Mouse (Mus musculus) forebrain, postnatal 0 days (tissue): ENCODE results near the gene Abca2. TPM values are rescaled to one million over a fixed set of nuclear protein-coding genes. Genes with fewer than 3 reads are reported as not detected.

Experiments used
- ATAC-seq: fragments of 200-750 bp; cut with Nextera tagmentation; 2 replicates; pipeline ENCODE4 v1.8.0; 2017; ENCODE audit warnings: mild to moderate bottlenecking, moderate library complexity
- DNase-seq: peaks from one replicate; pipeline ENCODE4 v3.0.0-alpha.2; 2015
- H3K27ac ChIP-seq: fragments of 300-500 bp; sonication (generic); 2 replicates; pipeline ENCODE4 v1.5.1; 2014; ENCODE audit warnings: low read depth, mild to moderate bottlenecking, antibody characterized with exemption, low read length, moderate library complexity, mixed read lengths
- H3K27me3 ChIP-seq: fragments of 300-500 bp; sonication (generic); 2 replicates; pipeline ENCODE4 v1.6.1; 2014; ENCODE audit warnings: mild to moderate bottlenecking, low read length, mixed read lengths; ENCODE audit not compliant: insufficient read depth
- H3K36me3 ChIP-seq: fragments of 300-500 bp; sonication (generic); 2 replicates; pipeline ENCODE4 v1.6.1; 2014; ENCODE audit warnings: mild to moderate bottlenecking, moderate library complexity; ENCODE audit not compliant: insufficient read depth
- H3K4me1 ChIP-seq: fragments of 300-500 bp; sonication (generic); 2 replicates; pipeline ENCODE4 v1.6.1; 2014; ENCODE audit warnings: antibody characterized with exemption; ENCODE audit not compliant: insufficient read depth
- H3K4me2 ChIP-seq: fragments of 300-500 bp; sonication (generic); 2 replicates; pipeline ENCODE4 v1.6.1; 2014; ENCODE audit warnings: low read depth, mild to moderate bottlenecking, moderate library complexity
- H3K4me3 ChIP-seq: fragments of 300-500 bp; sonication (generic); 2 replicates; pipeline ENCODE4 v1.5.1; 2014; ENCODE audit warnings: low read depth, low read length, mixed read lengths
- H3K9ac ChIP-seq: fragments of 300-500 bp; sonication (generic); 2 replicates; pipeline ENCODE4 v1.6.1; 2014; ENCODE audit warnings: mild to moderate bottlenecking
- H3K9me3 ChIP-seq: fragments of 300-500 bp; sonication (generic); 2 replicates; pipeline ENCODE4 v1.6.1; 2016; ENCODE audit warnings: low read length
- CTCF ChIP-seq: sonication (generic); IDR thresholded peaks from 2 replicates; pipeline ENCODE4 v1.5.1; 2016; ENCODE audit warnings: antibody characterized with exemption, control low read depth, low read depth
- WGBS: fragments of 180-500 bp; shearing (Covaris S2); extraction: QIAGEN DNeasy Blood & Tissue Kit; methylation state at CpG from one replicate; pipeline ENCODE4 v1.1.7; 2014; 5-methylcytosine and 5-hydroxymethylcytosine counted together
- polyA plus RNA-seq: library from polyadenylated mRNA; unstranded; fragments of >200 nt; fragmentation: Nextera tagmentation; extraction: Ambion mirVana; gene quantifications from 2 replicates; pipeline ENCODE4 v1.2.1, GENCODE M21; 2015
- total RNA-seq: library from RNA; depleted of rRNA; stranded (reverse); fragments of >200 nt; gene quantifications from 2 replicates; pipeline ENCODE4 v1.2.3, GENCODE M21; 2014

The Abca2 gene
- total and polyA plus RNA-seq, 2 experiments from 2014 or later: 10.5 to 67.4 TPM

GRCm38 (mm10) chr2:25461407-25461806, 32.9 kb downstream of the Abca2 start:
- no peak for DNase-seq
- H3K4me2 ChIP-seq: peak overlapping the region; percentile 90
- peaks cover 13% of the 10 kb centered on the region; the same call in 1 of the 2 replicates for H3K4me1 ChIP-seq
- peak overlapping the region; percentile 85 for H3K9ac ChIP-seq
- H3K4me3 ChIP-seq: peak overlapping the region; percentile 74
- WGBS: 22% methylated on average over 3 of the region's 3 CpGs
- H3K9me3 ChIP-seq: no peaks in the 10 kb centered on the region
- peak; percentile 1; the same call in 1 of the 2 replicates for ATAC-seq
- peak overlapping the region; percentile 97 for H3K27ac ChIP-seq
- H3K27me3 ChIP-seq: no peaks in the 10 kb centered on the region
- TF ChIP-seq CTCF: no peak
- H3K36me3 ChIP-seq: peaks cover 19% of the 10 kb centered on the region

DNA sequence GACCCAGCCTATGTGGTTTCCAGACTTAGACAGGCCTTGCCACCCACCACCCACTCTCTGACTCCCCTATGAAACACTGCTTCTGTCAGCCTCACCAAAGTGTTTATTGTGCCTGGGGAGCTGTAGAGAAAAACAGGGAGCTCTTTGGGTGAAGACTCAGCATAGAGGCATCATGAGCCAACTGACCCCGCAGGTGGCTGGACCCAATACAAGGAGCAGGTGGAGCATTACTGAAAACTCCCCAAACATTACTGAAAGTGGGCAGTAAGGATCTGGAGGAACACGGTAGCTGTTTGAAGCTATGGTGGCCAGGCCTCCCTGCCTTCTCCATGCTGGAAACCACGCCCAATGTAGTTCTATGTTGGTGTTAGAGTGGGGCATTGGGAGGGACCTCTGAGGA, 35.1 kb downstream of the Abca2 start:
- ATAC-seq (no peak), DNase-seq (no peak)
- no peak overlapping the region for H3K4me2 ChIP-seq
- H3K27me3 ChIP-seq: no peaks in the 10 kb centered on the region
- H3K36me3 ChIP-seq: peaks cover 7% of the 10 kb centered on the region
- no peaks in the 10 kb centered on the region for H3K9me3 ChIP-seq
- no peak overlapping the region for H3K27ac ChIP-seq
- no peak overlapping the region for H3K4me3 ChIP-seq
- peaks cover 13% of the 10 kb centered on the region; the same call in 1 of the 2 replicates for H3K4me1 ChIP-seq
- WGBS: 91% methylated on average over 3 of the region's 3 CpGs
- TF ChIP-seq CTCF: no peak
- H3K9ac ChIP-seq: no peak overlapping the region

DNA sequence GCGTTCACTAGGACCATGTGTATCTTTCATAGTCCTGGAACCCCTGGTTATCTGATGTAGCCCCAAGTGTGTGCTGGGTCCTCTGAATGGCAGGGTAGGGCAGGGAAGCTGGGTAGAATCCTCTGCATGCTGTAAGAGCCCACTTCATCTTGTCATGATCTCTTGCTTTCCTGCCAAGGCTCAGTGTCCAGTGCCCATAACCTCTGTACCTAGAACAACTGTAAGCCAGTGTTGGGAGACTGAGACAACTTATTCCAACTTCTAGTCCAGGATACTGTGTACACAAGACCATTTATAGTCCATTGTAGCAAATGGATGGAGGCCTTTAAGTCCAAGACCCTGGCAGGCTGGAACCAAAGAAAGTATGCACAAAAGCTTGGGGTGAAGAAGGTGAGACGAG, 36.8 kb downstream of the Abca2 start:
- H3K9ac ChIP-seq: no peak overlapping the region
- H3K27me3 ChIP-seq: no peaks in the 10 kb centered on the region
- H3K4me3 ChIP-seq: no peak overlapping the region
- ATAC-seq: no peak
- H3K36me3 ChIP-seq: no peaks in the 10 kb centered on the region
- peaks cover 6% of the 10 kb centered on the region; the same call in 1 of the 2 replicates for H3K4me1 ChIP-seq
- H3K4me2 ChIP-seq: no peak overlapping the region
- no peaks in the 10 kb centered on the region for H3K9me3 ChIP-seq
- no peak overlapping the region for H3K27ac ChIP-seq
- no peak for DNase-seq
- no peak for TF ChIP-seq CTCF
- WGBS: 80% methylated on average over 2 of the region's 2 CpGs

GRCm38 (mm10) chr2:25465816-25466635, 37.5 kb downstream of the Abca2 start:
- ATAC-seq (no peak), DNase-seq (no peak)
- no peak overlapping the region for H3K4me2 ChIP-seq

DNA sequence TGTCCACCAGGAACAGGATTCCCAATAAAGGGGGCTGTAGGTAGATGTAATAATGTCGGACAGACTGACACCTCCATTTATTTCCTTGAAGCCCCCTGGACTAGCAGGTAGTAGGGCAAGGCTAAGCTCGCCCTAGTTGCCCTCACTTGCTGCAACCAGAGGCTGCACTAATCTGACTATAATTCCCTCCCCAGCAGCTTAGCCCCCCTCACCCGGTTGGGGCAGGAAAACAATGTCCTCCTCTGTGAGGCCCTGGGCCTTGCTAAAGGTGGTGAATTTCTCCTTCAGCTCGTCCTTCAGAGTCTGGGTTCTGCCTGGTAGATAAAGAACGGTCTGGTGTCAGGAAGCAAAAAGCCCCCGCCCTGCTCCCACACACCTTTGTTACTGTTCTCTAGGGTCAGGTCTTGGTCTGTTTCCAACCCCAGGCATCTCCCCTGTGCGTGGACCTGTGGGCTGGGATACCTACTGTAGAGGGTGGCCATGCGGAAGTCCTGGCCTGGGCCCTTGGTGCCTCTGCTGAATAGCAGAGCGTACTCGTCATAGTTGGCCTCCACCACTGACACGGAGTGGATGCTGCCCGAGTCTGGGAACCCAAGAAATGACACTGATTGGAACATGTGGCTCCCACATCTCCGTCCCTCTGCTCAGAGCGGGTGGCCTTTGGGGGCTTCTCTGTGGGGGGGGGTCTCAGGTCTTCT, 39.3 kb downstream of the Abca2 start:
- H3K4me3 ChIP-seq: no peak overlapping the region
- no peak overlapping the region for H3K27ac ChIP-seq
- DNase-seq (no peak), ATAC-seq (no peak)
- no peaks in the 10 kb centered on the region for H3K27me3 ChIP-seq
- WGBS: 71% methylated on average over 14 of the region's 14 CpGs
- H3K9me3 ChIP-seq: no peaks in the 10 kb centered on the region
- H3K36me3 ChIP-seq: no peaks in the 10 kb centered on the region
- H3K9ac ChIP-seq: no peak overlapping the region
- TF ChIP-seq CTCF: no peak
- H3K4me2 ChIP-seq: no peak overlapping the region
- H3K4me1 ChIP-seq: peaks cover 3% of the 10 kb centered on the region; the same call in 1 of the 2 replicates

More at GRCm38 (mm10) chr2:25465816-25466635, 37.5 kb downstream of the Abca2 start:
- Histone ChIP-seq H3K27me3 (no peaks in the 10 kb centered on the region), H3K4me1 (peaks cover 5% of the 10 kb centered on the region; the same call in 1 of the 2 replicates), H3K9me3 (no peaks in the 10 kb centered on the region), H3K27ac (no peak overlapping the region), H3K9ac (no peak overlapping the region), H3K4me3 (no peak overlapping the region), H3K36me3 (no peaks in the 10 kb centered on the region)
- no peak for TF ChIP-seq CTCF
- WGBS: 31% methylated on average over 10 of the region's 10 CpGs

DNA sequence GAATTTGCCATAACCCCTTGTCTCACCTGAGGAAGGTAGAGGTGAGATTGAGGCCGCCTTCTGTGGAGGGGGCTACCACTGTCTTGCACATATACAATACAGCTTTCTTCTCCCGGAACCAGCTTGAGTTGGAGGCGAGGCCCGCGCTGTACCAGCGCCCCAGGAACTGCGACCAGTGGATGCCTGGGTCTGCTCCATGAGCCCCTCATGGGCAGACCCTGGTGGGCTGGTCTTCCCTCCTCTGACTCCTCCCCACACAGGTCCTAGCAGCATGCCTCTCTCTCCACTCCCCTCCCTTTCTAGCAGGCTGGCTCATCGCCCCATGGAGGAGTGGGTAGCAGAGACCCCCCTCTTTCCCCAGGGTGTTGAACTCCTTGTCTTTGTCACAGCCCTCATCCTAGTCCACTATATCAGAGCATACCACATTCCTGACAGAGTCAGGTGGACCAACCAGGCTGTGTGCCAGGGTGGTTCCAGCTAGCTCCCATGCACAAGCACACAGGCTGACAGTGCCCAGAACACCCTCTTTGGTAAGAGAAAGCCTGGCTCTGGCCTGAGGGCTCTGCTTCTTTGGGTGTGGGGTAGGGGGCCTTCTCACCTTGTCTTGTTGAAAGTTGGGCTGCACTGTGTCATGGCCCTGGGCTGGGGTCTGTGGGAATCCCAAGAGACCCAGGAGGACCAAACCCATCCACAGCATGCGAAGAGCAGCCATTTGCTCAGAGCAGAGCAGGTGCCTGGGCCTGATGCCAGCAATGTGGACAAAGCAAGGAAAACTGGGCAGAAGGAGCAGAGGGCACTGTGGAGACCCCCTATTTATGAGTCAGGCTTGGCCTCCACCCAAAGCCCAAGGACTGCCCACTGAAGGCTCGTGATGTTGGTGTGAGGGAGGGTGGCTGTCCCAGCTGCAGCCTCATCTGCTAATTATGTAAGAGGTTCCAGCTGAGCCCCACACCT, 40.7 kb downstream of the Abca2 start:
- peaks cover 3% of the 10 kb centered on the region; the same call in 1 of the 2 replicates for H3K4me1 ChIP-seq
- ATAC-seq (peak; percentile 83), DNase-seq (peak; percentile 67)
- no peaks in the 10 kb centered on the region for H3K9me3 ChIP-seq
- H3K9ac ChIP-seq: 0 out of 2 replicates have a peak overlapping the region, but pooled peaks have one; percentile 22
- no peak overlapping the region for H3K4me2 ChIP-seq
- H3K4me3 ChIP-seq: no peak overlapping the region
- no peak for TF ChIP-seq CTCF
- H3K27me3 ChIP-seq: no peaks in the 10 kb centered on the region
- WGBS: 67% methylated on average over 10 of the region's 10 CpGs
- no peaks in the 10 kb centered on the region for H3K36me3 ChIP-seq
- H3K27ac ChIP-seq: peak overlapping the region; percentile 54
